Mouse (Mus musculus) urinary bladder, adult 2 months (tissue): Measurements from ENCODE around the gene Svep1. TPM values are rescaled to one million over a fixed set of nuclear protein-coding genes. Genes with fewer than 3 reads are reported as not detected.

Experiments
- polyA plus RNA-seq: library from polyadenylated mRNA; depleted of rRNA; stranded (reverse); fragments of >200 nt; gene quantifications from 2 replicates; pipeline ENCODE4 v1.2.3, GENCODE M21; 2012; rRNA removed

Svep1 gene
- polyA plus RNA-seq, 1 experiment, result 27.4 TPM

Other genes with a start within 250 kb of the Svep1 start
- gene Txndc8, start 197.7 kb downstream of the Svep1 start, polyA plus RNA-seq, result not detected in 2 replicates
- gene Musk, start 79.1 kb upstream of the Svep1 start, polyA plus RNA-seq, result 0.65 and 0.86 TPM in 2 replicates